Mouse (Mus musculus) MEL (cell line): ENCODE data around the gene Wfdc12. TPM values are rescaled to one million over a fixed set of nuclear protein-coding genes. Genes with fewer than 3 reads are reported as not detected.

Experiments
- DNase-seq: peaks from one replicate; pipeline ENCODE4 v3.0.0; 2011; ENCODE audit warnings: low read depth, low spot score
- H3K27ac ChIP-seq: 2 replicates; pipeline ENCODE4 v1.5.1; 2012; ENCODE audit warnings: low read depth, mild to moderate bottlenecking, control low read depth, low read length, moderate library complexity; ENCODE audit not compliant: control insufficient read depth
- H3K27me3 ChIP-seq, 2 experiments: fragments of 150-350 bp in 1 of 2; sonication (generic) in 1 of 2; 2 replicates each; pipeline ENCODE4 v1.6.1; 2012; ENCODE audit warnings: low read length in 2 of 2, mild to moderate bottlenecking in 2 of 2, improper control_type of control experiment in 1 of 2, moderate library complexity in 1 of 2; ENCODE audit not compliant: insufficient read depth in 2 of 2, control insufficient read depth in 1 of 2
- H3K36me3 ChIP-seq, 2 experiments: 2 replicates each; pipeline ENCODE4 v1.6.1; 2012 to 2014; ENCODE audit warnings: low read length in 2 of 2, improper control_type of control experiment in 1 of 2, inconsistent platforms in 1 of 2, mild to moderate bottlenecking in 1 of 2; ENCODE audit not compliant: insufficient read depth in 2 of 2, control insufficient read depth in 1 of 2
- H3K4me1 ChIP-seq, 2 experiments: fragments of 150-350 bp in 1 of 2; sonication (generic) in 1 of 2; 2 replicates each; pipeline ENCODE4 v1.6.1; 2012; ENCODE audit warnings: low read length in 2 of 2, improper control_type of control experiment in 1 of 2, mild to moderate bottlenecking in 1 of 2; ENCODE audit not compliant: insufficient read depth in 2 of 2, control insufficient read depth in 1 of 2
- H3K4me3 ChIP-seq, 2 experiments: fragments of 150-350 bp in 1 of 2; sonication (generic) in 1 of 2; 2 replicates each; pipeline ENCODE4 v1.5.1; 2012; ENCODE audit warnings: low read depth in 2 of 2, low read length in 2 of 2, mild to moderate bottlenecking in 2 of 2, moderate library complexity in 2 of 2, control low read depth in 1 of 2, improper control_type of control experiment in 1 of 2; ENCODE audit not compliant: control insufficient read depth in 1 of 2, insufficient read depth in 1 of 2
- H3K79me2 ChIP-seq: 2 replicates; pipeline ENCODE4 v1.6.1; 2012; ENCODE audit warnings: mild to moderate bottlenecking, low read length, moderate library complexity; ENCODE audit not compliant: control insufficient read depth, poor library complexity, insufficient read depth
- H3K9ac ChIP-seq: 2 replicates; pipeline ENCODE4 v1.6.1; 2012; ENCODE audit warnings: low read depth, mild to moderate bottlenecking, control low read depth, low read length, moderate library complexity; ENCODE audit not compliant: control insufficient read depth, poor library complexity, severe bottlenecking
- H3K9me3 ChIP-seq: fragments of 150-350 bp; sonication (generic); replicated peaks from 2 replicates; pipeline ENCODE4 v1.6.1; 2012; ENCODE audit warnings: mild to moderate bottlenecking, low read length, improper control_type of control experiment, moderate library complexity; ENCODE audit not compliant: insufficient read depth
- BHLHE40 ChIP-seq: IDR thresholded peaks from 2 replicates; pipeline ENCODE4 v1.6.1; 2012; ENCODE audit warnings: low read depth, mild to moderate bottlenecking, inconsistent platforms, low read length, improper control_type of control experiment, borderline replicate concordance
- CHD1 ChIP-seq: IDR thresholded peaks from 2 replicates; pipeline ENCODE4 v1.6.1; 2012; ENCODE audit warnings: low read depth, mild to moderate bottlenecking, inconsistent platforms, low read length, improper control_type of control experiment
- E2F4 ChIP-seq: IDR thresholded peaks from 2 replicates; pipeline ENCODE4 v1.6.1; 2011; ENCODE audit warnings: low read depth, low read length, improper control_type of control experiment, borderline replicate concordance
- GABPA ChIP-seq: IDR thresholded peaks from 2 replicates; pipeline ENCODE4 v1.6.1; 2012; ENCODE audit warnings: low read depth, mild to moderate bottlenecking, inconsistent platforms, low read length, improper control_type of control experiment, moderate library complexity
- KAT2A ChIP-seq: conservative IDR thresholded peaks from 2 replicates; pipeline ENCODE4 v1.6.1; 2012; ENCODE audit warnings: low read depth, low read length, improper control_type of control experiment, inconsistent platforms
- MAFK ChIP-seq: IDR thresholded peaks from 2 replicates; pipeline ENCODE4 v1.6.1; 2011; ENCODE audit warnings: low read depth, mild to moderate bottlenecking, low read length, improper control_type of control experiment, borderline replicate concordance
- MYC ChIP-seq: IDR thresholded peaks from 2 replicates; pipeline ENCODE4 v1.6.1; 2011; ENCODE audit warnings: low read depth, mild to moderate bottlenecking, low read length, improper control_type of control experiment, moderate library complexity
- NELFE ChIP-seq: IDR thresholded peaks from 2 replicates; pipeline ENCODE4 v1.6.1; 2011; ENCODE audit warnings: low read depth, low read length, improper control_type of control experiment
- POLR2A ChIP-seq, 2 experiments: IDR thresholded peaks; 2 replicates each; pipeline ENCODE4 v1.6.1; 2011 to 2012; ENCODE audit warnings: low read length in 2 of 2, mild to moderate bottlenecking in 2 of 2, control low read depth in 1 of 2, improper control_type of control experiment in 1 of 2, low read depth in 1 of 2, moderate library complexity in 1 of 2; ENCODE audit not compliant: control insufficient read depth in 1 of 2, insufficient read depth in 1 of 2, poor library complexity in 1 of 2
- POLR2AphosphoS2 ChIP-seq: IDR thresholded peaks from 2 replicates; pipeline ENCODE4 v1.6.1; 2011; ENCODE audit warnings: low read length, improper control_type of control experiment
- RAD21 ChIP-seq: IDR thresholded peaks from 2 replicates; pipeline ENCODE4 v1.6.1; 2011; ENCODE audit warnings: mild to moderate bottlenecking, low read depth, low read length, improper control_type of control experiment
- SIN3A ChIP-seq: IDR thresholded peaks from 2 replicates; pipeline ENCODE4 v1.6.1; 2012; ENCODE audit warnings: low read length, improper control_type of control experiment, inconsistent platforms
- UBTF ChIP-seq: IDR thresholded peaks from 2 replicates; pipeline ENCODE4 v1.6.1; 2012; ENCODE audit warnings: low read depth, mild to moderate bottlenecking, inconsistent platforms, low read length, improper control_type of control experiment, moderate library complexity, borderline replicate concordance; ENCODE audit not compliant: insufficient read depth
- ZNF384 ChIP-seq: IDR thresholded peaks from 2 replicates; pipeline ENCODE4 v1.6.1; 2012; ENCODE audit warnings: low read depth, mild to moderate bottlenecking, inconsistent platforms, low read length, improper control_type of control experiment
- polyA plus RNA-seq, 2 experiments: library from polyadenylated mRNA; stranded (reverse) in 1 of 2; unstranded in 1 of 2; fragments of >175 nt in 1 of 2; fragments of >200 nt in 1 of 2; gene quantifications; 2 replicates each; pipeline versions ENCODE4 v1.2.1 to v1.2.4; 2012; ENCODE audit warnings: low replicate concordance in 2 of 2, low read depth in 1 of 2; ENCODE audit not compliant: insufficient read length in 2 of 2, insufficient read depth in 1 of 2, missing spikeins in 1 of 2
- total RNA-seq: library from RNA; depleted of rRNA; stranded (reverse); fragments of 300-350 nt; gene quantifications from 2 replicates; pipeline ENCODE4 v1.2.3, GENCODE M21; 2012; rRNA removed

Wfdc12 gene
- total and polyA plus RNA-seq, 3 experiments: 0.10 TPM; not detected in 2

GRCm38 (mm10) chr2:164144025-164144424, 46.4 kb downstream of the Wfdc12 start:
- Histone ChIP-seq H3K27ac (no peak overlapping the region), H3K9ac (no peak overlapping the region), H3K4me3 (no peak overlapping the region), H3K79me2 (no peaks in the 10 kb centered on the region), H3K9me3 (no peaks in the 10 kb centered on the region), H3K36me3 (peaks cover 0 to 11% of the 10 kb centered on the region in 2 experiments; a peak in 2 of 4 replicates), H3K4me1 (no peaks in the 10 kb centered on the region), H3K27me3 (no peaks in the 10 kb centered on the region)
- no peak for DNase-seq
- no peak for TF ChIP-seq ZNF384
- TF ChIP-seq NELFE: no peak
- TF ChIP-seq POLR2AphosphoS2: no peak
- TF ChIP-seq KAT2A: no peak
- TF ChIP-seq CHD1: no peak
- no peak for TF ChIP-seq MAFK
- TF ChIP-seq BHLHE40: no peak
- TF ChIP-seq SIN3A: no peak
- no peak for TF ChIP-seq UBTF
- no peak for TF ChIP-seq POLR2A (IDR thresholded peaks at IDR 0.05; ENCODE audit: control insufficient read depth in 1 of 2, insufficient read depth in 1 of 2, low read depth in 1 of 2, low read length in 2 of 2, poor library complexity in 1 of 2)
- TF ChIP-seq GABPA: no peak
- TF ChIP-seq E2F4: no peak

DNA sequence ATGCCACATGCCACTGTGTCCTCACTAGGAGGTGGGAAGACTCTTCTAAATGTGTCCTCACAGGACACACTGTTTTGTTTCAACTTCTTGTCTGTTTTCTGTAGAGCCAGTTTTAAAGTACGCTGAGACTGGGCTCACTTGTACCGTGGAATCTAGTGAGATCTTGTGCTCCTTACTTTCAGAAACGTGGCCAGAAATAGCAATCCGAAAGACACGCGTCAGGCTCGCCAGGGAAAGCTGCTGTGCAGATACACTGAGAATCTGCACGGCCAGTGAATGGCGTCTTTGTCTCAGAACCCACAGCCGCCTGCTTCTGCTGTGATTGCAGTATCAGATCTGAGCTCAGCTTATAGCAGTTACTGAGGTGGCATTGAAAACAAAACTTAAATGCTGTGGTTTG, 48.4 kb downstream of the Wfdc12 start:
- H3K27me3 ChIP-seq: no peaks in the 10 kb centered on the region
- no peaks in the 10 kb centered on the region for H3K9me3 ChIP-seq
- TF ChIP-seq MYC (no peak), GABPA (no peak), POLR2A (IDR thresholded peaks at IDR 0.05; ENCODE audit: control insufficient read depth in 1 of 2, insufficient read depth in 1 of 2, low read depth in 1 of 2, low read length in 2 of 2, poor library complexity in 1 of 2) (no peak), RAD21 (no peak), UBTF (no peak), KAT2A (no peak)
- DNase-seq: no peak
- H3K4me1 ChIP-seq: no peaks in the 10 kb centered on the region
- H3K4me3 ChIP-seq: no peak overlapping the region
- H3K9ac ChIP-seq: no peak overlapping the region
- no peak overlapping the region for H3K27ac ChIP-seq
- H3K79me2 ChIP-seq: no peaks in the 10 kb centered on the region
- peaks cover 0 to 8% of the 10 kb centered on the region in 2 experiments; a peak in 2 of 4 replicates for H3K36me3 ChIP-seq

Other genes starting within 250 kb of the Wfdc12 start
- gene Ywhab, start 195.6 kb downstream of the Wfdc12 start, total RNA-seq: 71.4 and 76.3 TPM in 2 replicates
- 100 to 1,000 TPM; 179 to 717 TPM for gene Ywhab, start 195.6 kb downstream of the Wfdc12 start, polyA plus RNA-seq
- 0.27 and 0.29 TPM in 2 replicates for gene Pabpc1l, start 165.2 kb downstream of the Wfdc12 start, total RNA-seq
- under 1 TPM in 1 of 2 experiments, not detected in 1; 0.40 TPM for gene Pabpc1l, start 165.2 kb downstream of the Wfdc12 start, polyA plus RNA-seq
- gene Stk4, start 120.3 kb downstream of the Wfdc12 start, total RNA-seq: 41.8 and 46.8 TPM in 2 replicates
- gene Stk4, start 120.3 kb downstream of the Wfdc12 start, polyA plus RNA-seq: 10 to 100 TPM in 1 of 2 experiments, not detected in 1; 56.1 TPM
- gene Tomm34, start 119.4 kb downstream of the Wfdc12 start, total RNA-seq: 31.7 and 38.9 TPM in 2 replicates
- 10 to 100 TPM in 1 of 2 experiments, not detected in 1; 48.7 TPM for gene Tomm34, start 119.4 kb downstream of the Wfdc12 start, polyA plus RNA-seq
- not detected in 2 replicates for gene Kcns1, start 19.5 kb downstream of the Wfdc12 start, total RNA-seq
- gene Kcns1, start 19.5 kb downstream of the Wfdc12 start, polyA plus RNA-seq: not detected
- not detected in 2 replicates for gene Wfdc5, start 7.9 kb downstream of the Wfdc12 start, total RNA-seq
- not detected for gene Wfdc5, start 7.9 kb downstream of the Wfdc12 start, polyA plus RNA-seq
- not detected in 2 replicates for gene Wfdc15a, start 9.5 kb upstream of the Wfdc12 start, total RNA-seq
- not detected for gene Wfdc15a, start 9.5 kb upstream of the Wfdc12 start, polyA plus RNA-seq
- gene Wfdc15b, start 31.1 kb upstream of the Wfdc12 start, total RNA-seq: not detected in 2 replicates
- gene Wfdc15b, start 31.1 kb upstream of the Wfdc12 start, polyA plus RNA-seq: not detected
- gene Svs2, start 47.9 kb upstream of the Wfdc12 start, total RNA-seq: not detected in 2 replicates
- not detected for gene Svs2, start 47.9 kb upstream of the Wfdc12 start, polyA plus RNA-seq
- gene Svs3b, start 66.0 kb upstream of the Wfdc12 start, total RNA-seq: not detected in 2 replicates
- not detected for gene Svs3b, start 66.0 kb upstream of the Wfdc12 start, polyA plus RNA-seq
- gene Svs4, start 87.9 kb upstream of the Wfdc12 start, total RNA-seq: not detected in 2 replicates
- not detected for gene Svs4, start 87.9 kb upstream of the Wfdc12 start, polyA plus RNA-seq
- not detected in 2 replicates for gene Svs3a, start 98.7 kb upstream of the Wfdc12 start, total RNA-seq
- gene Svs3a, start 98.7 kb upstream of the Wfdc12 start, polyA plus RNA-seq: not detected
- not detected in 2 replicates for gene Svs6, start 126.1 kb upstream of the Wfdc12 start, total RNA-seq
- gene Svs6, start 126.1 kb upstream of the Wfdc12 start, polyA plus RNA-seq: not detected
- gene Svs5, start 142.1 kb upstream of the Wfdc12 start, total RNA-seq: not detected in 2 replicates
- not detected for gene Svs5, start 142.1 kb upstream of the Wfdc12 start, polyA plus RNA-seq
- gene Slpi, start 198.5 kb upstream of the Wfdc12 start, total RNA-seq: not detected in 2 replicates
- gene Slpi, start 198.5 kb upstream of the Wfdc12 start, polyA plus RNA-seq: not detected
- not detected in 2 replicates for gene Rbpjl, start 212.5 kb upstream of the Wfdc12 start, total RNA-seq
- gene Rbpjl, start 212.5 kb upstream of the Wfdc12 start, polyA plus RNA-seq: under 1 TPM in 1 of 2 experiments, not detected in 1; 0.07 TPM
- gene Matn4, start 214.6 kb upstream of the Wfdc12 start, total RNA-seq: not detected in 2 replicates
- gene Matn4, start 214.6 kb upstream of the Wfdc12 start, polyA plus RNA-seq: not detected